Mouse (Mus musculus): Measurements from ENCODE around the gene Trcg1.

GRCm38 (mm10) chr9:57241111-57241510 is 4.8 kb downstream of the Trcg1 start:
- TF ChIP-seq CTCF (IDR thresholded peaks at IDR 0.05; ENCODE audit: borderline replicate concordance, insufficient read depth, low read length): no peak
- TF ChIP-seq POLR2A (IDR thresholded peaks at IDR 0.05; ENCODE audit: low read depth, low read length): no peak

All from embryonic fibroblast, embryonic 13.5 days (primary cell).